Mouse (Mus musculus) heart, postnatal 10 days (tissue): Measurements from ENCODE around the gene Slc22a14. TPM values are rescaled to one million over a fixed set of nuclear protein-coding genes. Genes with fewer than 3 reads are reported as not detected.
"Not testable (repeated sequence)": the region's sequence is repeated elsewhere in the genome, so short reads cannot be mapped to it uniquely, and the experiment has no call there.

Source experiments
- DNase-seq, 2 experiments: peaks; one replicate each; pipeline ENCODE4 v3.0.0; 2021
- intact Hi-C: fragments of 180-260 bp; cut with DNase I; formaldehyde crosslinking; loops from one replicate; pipeline ENCODE4 v1.15.1; 2025
- total RNA-seq, 2 experiments: library from RNA; stranded (reverse); gene quantifications; 2 replicates each; pipeline ENCODE4 v1.2.3; 2021

Gene Slc22a14
- under 1 TPM in 1 of 2 experiments, not detected in 1; 0.32 TPM for total RNA-seq

DNA sequence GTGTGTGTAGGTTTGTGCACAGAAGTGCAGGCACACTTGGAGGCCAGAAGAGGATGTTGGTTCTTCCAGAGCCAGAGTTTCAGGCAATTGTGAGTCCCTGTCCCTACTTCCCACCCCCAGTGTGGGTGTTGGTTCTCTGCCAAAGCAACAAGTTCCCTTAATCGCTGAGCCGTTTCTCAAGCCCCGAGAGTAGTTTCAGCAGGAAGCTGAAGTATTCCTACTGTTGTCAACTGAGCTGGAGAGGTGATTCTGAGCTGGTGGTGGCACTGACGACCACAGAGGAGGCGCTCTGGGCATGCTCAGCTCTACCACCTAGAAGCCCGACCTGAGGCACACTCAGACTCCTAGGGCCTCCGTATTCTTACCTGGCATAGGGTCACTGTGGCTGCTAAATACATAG, at the start of gene Slc22a14:
Slc22a14 (minus strand) TSS at position 270 of the 400 bp plus-strand sequence.
- DNase-seq = peak; percentile 24 to 30
- intact Hi-C loops = no loop called here

DNA sequence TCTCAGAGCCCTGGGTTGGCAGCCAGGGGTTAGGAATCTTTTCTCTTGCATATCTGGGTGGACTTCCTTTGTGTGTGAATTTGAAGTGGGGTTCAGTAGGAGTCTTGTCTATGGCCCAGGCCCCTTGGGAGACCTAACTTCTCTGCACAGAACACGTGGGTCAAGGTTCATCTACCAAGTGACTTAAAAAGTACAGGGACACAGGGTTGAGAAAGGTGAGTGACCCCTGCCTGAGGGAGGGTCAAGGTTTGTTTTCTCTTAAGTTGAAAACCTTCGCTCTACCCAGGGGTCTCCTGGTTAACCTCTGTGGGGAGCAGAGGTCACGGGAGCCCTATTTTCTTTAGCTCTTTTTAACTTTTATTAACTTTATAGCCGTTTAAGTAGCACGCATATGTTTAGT, 44.5 kb upstream of the Slc22a14 start:
- intact Hi-C loops = loop anchor here (10.0 kb wide), 1 partner anchor 825 kb away; no protein-coding TSS in a partner anchor
- DNase-seq = no peak

DNA sequence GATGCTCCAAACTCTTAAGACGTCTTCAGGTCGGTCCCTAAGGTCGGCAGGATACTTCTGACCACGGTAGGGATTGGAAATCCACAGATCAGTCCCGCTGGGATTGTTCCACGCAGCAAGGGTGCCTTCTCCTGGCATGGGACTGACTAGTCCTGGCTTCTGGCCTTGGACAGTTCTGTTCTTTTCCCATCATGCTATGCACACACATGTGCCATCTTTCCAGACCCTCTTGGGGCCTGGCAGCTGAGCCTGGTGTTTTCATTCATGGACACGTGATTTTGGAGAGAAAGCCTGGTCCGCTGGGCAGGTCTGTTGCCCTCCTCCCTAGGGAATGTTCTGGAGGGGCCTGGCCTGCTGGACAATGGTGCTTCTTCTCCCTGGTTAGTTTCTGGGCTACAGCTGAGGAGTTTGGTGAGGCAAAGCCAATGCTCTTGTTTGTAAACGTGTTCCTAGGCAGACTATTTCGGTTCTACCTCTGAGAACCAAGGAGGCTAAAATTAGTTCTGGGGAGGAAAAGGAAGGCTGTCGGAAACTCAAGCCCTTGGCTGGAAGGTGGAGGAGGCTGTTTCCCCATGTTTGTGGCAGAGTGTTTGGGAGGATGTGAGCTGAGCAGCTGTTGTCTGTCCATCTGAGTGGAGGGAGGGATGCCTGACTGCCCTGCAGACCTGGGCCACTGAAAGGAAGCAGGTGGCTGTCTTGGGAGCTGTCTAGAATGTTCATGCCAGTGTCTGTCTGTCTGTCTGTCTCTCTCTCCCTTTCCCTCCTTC, 43.7 kb upstream of the Slc22a14 start:
- peak; percentile 14 to 32 for DNase-seq
- intact Hi-C loops = loop anchor here (10.0 kb wide), 1 partner anchor 824 kb away; no protein-coding TSS in a partner anchor

DNA sequence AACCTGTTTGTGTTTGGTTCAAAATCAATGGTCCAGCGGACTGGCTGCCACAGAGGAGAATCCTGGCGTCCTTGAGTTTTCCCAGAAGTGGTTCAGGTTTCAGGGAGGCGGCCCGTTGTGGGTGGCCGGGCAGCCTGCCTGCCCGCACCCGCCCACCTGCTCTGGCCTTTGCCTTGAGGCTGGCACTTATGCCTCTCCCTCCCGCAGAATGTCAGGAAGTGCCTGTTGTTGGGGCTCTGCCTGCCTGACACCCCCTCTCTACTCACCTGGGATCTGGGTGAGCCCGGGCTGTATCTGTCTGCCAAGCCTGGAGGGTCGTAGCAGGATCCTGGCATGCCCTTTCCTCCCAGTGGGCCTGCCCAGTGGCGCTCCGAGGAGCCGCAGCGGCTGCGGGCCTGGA, 42.5 kb upstream of the Slc22a14 start:
- DNase-seq = no peak
- intact Hi-C loops = loop anchor here (10.0 kb wide), 1 partner anchor 823 kb away; no protein-coding TSS in a partner anchor

DNA sequence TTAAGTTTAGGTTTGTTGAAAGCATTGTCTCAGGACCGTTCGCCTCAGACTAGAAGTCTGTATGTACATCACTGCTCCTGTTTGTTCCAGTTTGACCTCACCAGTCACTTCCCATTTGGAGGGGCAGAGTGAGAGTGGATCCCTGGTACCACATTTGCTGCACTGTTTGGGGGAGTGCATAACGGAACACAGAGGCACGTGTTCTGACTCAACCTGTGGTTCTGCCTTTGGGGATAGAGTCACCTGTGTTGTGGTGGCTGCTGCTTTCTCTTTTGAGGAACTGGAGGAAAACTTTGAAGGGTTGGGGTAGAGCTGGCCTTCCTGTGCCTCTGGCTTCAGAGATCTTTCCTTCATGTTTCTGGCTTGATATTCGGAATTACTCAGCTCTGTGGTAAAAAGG, 38.7 kb upstream of the Slc22a14 start:
- intact Hi-C loops = loop anchor here (10.0 kb wide), 1 partner anchor 819 kb away; no protein-coding TSS in a partner anchor
- DNase-seq = no peak

DNA sequence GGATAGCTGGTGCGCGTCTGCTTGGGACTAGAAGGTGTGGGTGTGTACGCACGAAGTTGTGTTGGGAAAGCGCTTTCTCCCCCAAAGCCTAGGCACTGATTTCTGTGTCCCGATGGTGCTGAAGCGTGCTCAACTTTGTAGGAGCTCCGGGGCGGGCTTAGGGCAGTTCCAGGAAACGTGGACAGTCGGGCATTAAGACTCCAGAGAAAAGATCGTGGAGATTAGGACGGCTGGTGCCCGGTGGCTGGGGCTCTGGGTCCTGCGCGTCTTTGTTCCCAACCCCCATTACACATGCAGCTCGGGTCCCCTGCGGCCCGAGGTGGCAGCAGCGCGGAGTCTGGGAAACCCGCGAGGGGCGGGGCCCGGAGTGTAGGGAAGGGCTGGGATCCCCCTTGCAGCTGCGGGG, 37.9 kb upstream of the Slc22a14 start:
- intact Hi-C loops = loop anchor here (2.0 to 10.0 kb wide), 2 partner anchors 28 to 818 kb away; no protein-coding TSS in a partner anchor

DNA sequence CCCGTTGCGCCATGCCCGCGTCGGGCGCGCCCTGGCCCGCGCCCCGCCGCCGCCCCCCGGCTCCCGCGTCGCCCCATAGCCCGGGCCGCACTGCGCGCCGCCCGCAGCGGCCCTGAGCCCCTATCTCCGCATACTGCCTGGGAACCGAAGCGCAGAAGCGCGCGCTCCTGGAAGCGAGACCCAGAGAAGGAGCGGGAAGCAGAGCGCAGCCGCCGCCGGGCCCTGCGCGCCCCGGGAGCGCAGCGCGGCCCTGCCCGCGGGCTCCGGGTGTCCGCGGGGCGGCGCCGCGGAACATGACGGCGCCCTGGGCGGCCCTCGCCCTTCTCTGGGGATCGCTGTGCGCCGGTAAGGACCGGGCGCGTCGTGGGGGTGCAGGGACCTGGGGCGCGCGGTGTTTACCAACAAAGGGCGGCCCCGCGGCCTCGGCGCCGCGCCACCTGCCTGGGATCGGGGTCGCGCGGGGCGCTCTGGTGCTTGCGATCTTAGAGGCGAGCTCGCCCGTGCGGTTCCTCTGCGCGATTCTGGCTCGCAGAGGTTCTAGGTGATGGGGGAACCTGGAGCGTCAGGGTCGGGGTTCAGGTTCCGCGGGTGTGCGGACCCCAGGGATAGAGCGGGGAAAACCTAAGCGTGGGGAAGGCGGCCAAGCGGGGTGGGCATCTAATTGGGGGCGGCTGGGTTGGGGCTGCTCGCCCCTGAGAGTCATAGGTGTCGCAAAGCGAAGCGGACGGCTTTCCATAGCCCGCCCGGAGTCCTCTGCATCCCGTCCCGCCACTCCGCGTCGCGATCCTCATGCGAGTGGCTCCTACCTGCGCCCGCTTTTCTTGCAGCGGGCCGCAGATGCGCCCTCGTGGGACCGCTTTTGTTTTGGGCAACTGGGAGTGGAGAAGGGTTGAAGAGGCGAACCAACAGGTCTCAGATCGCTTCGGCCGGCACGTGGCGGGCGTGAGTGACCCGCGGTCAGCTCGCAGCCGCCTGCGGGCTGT, 37.2 kb upstream of the Slc22a14 start:
- peak; percentile 61 to 66 for DNase-seq
- intact Hi-C loops = loop anchor here (2.0 to 10.0 kb wide), 2 partner anchors 28 to 818 kb away; no protein-coding TSS in a partner anchor

More for the DNA sequence above, 37.9 kb upstream of the Slc22a14 start:
- DNase-seq = peak in 1 of 2 experiments; percentile 43

DNA sequence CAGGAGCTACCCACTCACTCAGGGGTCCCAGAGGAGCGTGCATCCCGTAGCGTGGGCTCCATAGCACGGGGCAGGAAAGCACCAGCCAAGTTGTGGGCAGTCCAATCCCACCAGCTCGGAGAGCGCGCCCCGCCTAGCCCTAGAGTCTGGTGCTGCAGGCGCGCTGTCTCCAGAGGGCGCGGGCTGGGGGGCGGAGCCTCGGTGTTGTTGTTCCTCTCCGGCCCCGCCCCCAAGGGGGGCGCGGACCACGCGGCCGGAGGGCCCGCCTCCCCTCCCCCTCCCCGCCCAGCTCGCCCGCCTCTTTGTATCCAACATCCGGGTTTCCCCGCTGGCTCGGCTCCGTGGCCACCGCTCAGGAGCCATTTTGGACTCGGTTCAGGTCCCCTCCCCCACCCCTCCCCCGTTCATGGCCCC, 36.5 kb upstream of the Slc22a14 start, which contains the start of gene Acvr2b:
Acvr2b (plus strand) TSS at position 318 of the 414 bp plus-strand sequence.
- intact Hi-C loops = loop anchor here (2.0 to 10.0 kb wide), 2 partner anchors 29 to 817 kb away; no protein-coding TSS in a partner anchor

DNA sequence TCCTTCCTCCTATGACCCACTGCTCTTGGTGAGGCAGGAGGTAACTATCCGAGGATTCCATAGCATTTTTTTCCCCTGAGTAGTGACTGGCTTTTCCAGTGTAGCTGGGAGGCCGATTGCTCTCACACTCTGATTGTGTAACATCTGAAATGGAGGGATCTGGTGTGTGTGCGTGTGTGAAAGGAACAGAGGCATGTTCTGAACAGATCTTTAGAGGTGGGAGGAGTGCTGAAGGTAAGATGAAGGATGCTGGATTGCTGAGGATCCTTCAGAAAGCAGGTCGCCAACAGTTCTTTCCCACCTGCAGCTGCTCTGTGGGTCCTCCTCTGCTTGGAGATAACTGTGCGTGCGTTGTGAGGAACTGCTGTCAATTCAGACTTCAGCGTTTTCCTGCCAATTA, 36.0 kb upstream of the Slc22a14 start:
- intact Hi-C loops = loop anchor here (10.0 kb wide), 1 partner anchor 817 kb away; no protein-coding TSS in a partner anchor

More for the DNA sequence above, 36.5 kb upstream of the Slc22a14 start, which contains the start of gene Acvr2b:
- DNase-seq = peak; percentile 95 to 96

DNA sequence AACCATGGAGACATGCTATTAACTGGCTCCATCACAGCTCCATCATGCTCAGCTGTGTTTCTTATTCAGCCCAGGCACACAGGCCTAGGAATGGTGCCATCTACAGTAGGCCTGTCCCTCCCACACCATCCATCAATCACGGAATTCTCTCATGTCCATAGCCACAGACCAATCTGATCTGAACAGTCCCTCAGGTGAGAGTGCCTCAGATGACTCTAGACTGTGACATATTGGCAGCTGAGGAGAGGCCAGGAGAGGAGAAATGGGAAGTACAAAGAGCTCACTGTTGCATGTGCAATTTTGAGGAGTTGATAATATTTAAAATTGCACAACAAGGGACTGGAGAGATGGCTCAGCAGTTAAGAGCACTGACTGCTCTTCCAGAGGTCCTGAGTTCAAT, 29.5 kb upstream of the Slc22a14 start:
- DNase-seq = no peak
- intact Hi-C loops = no loop called here

More for the DNA sequence above, 36.0 kb upstream of the Slc22a14 start:
- no peak for DNase-seq

DNA sequence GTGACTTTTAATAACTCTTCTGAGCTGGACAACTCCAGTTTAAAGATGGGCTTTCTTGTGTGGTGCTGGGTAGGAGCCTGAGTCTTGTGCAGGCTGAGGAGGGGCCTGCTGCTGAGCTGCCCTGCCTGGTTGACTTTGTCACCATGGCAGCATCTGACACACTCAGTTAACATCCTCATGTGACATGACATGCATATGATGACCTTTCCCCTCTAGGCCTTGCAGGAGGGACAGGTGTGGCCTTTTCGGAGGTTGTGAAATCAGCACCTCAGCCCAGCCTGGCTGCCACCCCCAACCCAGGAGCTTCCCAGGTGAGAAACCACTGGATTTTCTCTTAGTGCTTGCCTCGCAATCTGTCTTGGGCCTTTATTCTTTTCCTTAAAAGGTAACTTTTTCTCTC, 24.9 kb upstream of the Slc22a14 start:
- no peak for DNase-seq
- intact Hi-C loops = no loop called here

DNA sequence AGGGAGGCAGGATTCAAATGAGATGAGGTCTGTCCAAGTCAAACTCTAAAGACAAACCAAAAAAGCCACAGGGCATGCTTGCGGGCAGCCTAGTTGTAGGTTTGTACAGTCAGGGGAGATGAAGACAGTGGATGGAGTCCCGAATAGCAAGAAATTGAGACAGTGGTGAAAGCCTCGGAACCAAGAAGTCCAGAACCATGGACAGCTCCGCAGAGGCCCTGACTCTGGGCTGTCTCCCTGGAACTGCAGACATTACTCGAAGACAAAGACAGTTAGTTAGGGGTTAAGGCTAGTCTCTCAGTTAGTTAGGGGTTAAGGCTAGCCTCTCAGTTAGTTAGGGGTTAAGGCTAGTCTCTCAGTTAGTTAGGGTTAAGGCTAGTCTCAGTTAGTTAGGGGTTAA, 23.6 kb upstream of the Slc22a14 start:
- intact Hi-C loops = no loop called here
- peak; percentile 26 to 46 for DNase-seq

DNA sequence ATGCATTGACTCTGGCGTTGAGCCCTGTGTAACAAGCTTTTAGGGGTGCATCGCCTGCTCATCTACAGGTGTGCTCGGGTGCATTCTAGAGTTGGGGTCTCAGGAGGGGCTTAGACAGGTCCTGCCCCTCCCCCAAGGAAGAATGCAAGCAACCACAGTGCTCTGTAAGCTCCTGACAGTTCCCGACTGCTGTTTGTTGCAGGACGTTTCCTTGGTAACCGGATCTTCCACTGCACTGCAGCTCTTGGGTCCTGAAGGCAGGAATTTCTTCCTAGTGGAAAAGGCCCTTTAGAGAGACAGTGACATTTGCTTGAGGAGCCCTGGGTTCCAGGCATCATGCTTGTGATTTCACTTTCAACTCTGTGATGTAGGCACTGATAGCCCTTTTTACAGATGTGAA, 17.2 kb upstream of the Slc22a14 start:
- DNase-seq = no peak
- intact Hi-C loops = no loop called here

DNA sequence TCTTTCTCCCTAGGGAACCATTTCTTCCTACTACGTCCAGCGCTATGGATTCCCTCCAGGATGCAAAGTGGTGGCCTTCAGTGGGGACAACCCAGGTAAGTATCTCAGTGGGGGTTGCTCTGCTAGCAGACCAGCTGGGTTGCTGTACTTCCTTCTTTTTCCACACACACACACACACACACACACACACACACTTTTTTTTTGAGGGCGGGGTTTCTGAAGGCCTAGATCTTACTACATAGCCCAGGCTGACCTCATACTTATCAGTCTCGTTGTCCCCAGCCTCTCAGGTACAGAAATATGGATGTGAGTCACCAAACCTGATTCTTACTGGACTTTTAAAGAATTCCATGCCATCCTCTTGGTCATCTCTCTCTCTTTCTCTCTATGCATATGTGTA, 12.9 kb upstream of the Slc22a14 start:
- no peak for DNase-seq
- intact Hi-C loops = no loop called here

DNA sequence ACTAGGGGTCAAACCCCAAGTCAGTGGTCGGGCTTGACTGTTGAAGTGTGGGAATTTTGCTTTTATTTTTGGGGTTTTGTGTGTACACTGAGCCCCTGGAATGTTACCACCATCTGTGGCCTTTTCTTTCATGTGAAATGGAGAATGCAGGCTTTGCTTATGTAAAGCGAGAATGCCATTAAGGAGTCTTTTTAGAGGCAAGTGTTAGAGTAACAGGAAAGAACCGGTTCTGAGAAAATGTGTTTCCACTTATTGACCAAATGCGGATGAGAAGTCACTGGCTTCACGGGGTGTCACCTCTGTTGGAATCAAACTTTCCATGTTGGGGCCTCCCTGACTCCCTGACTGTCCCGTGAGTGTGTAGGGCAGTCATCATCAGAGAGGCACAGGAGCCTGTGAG, 10.2 kb upstream of the Slc22a14 start:
- intact Hi-C loops = no loop called here
- DNase-seq = no peak

DNA sequence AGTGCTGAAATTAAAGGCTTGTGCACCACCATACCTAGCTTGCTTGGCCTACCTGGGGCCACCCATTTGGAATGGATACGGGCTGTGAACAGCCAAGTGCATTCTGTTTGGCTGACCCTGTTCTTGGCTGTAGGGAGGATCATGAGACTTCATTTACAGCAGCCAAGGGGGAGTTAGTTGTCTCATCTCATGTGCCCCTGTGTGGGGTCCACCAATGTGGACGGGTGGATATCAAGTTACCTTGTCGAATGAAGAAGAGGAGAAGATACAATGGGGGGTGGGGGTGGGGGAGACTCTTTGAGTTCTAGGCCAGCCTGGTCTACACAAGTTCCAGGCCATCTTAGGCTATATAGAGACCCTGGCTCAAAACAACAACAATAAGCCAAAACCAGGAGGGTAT, 9.7 kb upstream of the Slc22a14 start:
- no peak for DNase-seq
- intact Hi-C loops = no loop called here

DNA sequence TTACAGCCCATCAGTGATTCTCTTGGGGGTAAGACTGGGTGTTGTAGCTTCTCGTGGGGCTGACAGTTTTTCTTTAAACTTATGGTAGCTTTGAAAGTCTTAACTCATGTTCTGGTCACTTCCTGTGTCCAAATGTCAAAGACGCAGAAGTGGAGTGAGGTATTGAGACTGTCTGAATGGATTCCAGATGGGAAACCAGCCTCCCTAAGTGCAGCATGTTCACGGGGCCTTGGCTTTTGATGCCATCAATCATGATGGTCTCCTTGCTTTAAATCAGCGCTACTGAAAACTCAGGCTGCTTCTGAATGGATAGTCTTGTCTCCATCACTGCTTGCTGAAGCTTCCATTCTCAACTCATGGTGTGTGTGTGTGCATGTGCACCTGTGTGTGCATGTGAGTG, 5.9 kb upstream of the Slc22a14 start:
- intact Hi-C loops = no loop called here
- no peak for DNase-seq

DNA sequence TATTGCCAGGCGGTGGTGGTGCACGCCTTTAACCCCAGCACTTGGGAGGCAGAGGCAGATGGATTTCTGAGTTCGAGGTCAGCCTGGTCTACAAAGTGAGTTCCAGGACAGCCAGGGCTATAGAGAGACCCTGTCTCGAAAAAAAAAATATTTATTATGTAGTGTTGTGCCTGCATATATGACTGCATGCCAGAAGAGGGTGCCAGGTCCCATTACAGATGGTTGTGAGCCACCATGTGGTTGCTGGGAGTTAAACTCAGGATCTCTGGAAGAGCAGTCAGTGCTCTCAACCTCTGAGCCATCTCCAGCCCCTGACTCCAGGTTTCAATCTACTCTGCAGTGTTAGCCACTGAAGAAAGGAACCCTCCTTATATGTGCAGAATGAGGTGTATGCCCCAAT, 5.4 kb upstream of the Slc22a14 start:
- intact Hi-C loops, DNase-seq: not testable (repeated sequence)

DNA sequence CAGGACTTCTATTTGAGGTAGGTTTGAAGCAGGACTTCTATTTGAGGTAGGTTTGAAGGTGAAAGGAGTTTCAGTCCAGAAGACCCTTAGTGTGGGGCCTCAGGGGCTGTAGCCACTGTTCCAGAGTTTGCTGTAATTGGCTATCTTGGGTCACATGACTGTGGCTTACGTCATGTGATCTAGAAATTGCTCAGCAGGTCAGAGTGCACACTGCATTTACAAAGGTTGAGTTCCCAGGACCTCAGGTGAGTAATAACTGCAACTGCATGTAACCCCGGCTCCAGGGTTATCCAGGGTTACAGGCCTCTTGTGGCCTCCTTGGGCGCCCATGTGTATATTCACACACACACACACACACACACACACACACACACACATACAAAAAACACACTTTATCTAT, 3.0 kb upstream of the Slc22a14 start:
- no peak for DNase-seq
- intact Hi-C loops = no loop called here

DNA sequence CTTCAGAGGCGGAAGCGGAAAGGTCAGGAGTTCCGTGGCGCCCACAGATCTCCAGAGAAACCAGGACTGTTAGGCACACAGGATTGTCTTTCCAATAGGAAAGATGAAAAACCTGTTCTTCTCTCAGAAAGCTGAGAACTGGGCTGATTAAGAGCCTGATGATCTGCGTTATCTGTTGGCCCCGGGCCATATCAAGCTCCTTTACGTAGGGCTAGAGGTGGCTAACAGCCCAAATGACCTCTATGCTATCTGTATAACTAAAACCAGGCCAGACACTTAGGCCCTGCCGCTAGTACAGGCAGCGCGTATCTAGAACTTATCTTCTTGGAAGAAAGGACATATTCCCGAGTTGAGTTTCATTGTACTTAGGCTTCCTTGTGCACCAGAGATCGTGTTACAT, 2.1 kb downstream of the Slc22a14 start:
- intact Hi-C loops = no loop called here

DNA sequence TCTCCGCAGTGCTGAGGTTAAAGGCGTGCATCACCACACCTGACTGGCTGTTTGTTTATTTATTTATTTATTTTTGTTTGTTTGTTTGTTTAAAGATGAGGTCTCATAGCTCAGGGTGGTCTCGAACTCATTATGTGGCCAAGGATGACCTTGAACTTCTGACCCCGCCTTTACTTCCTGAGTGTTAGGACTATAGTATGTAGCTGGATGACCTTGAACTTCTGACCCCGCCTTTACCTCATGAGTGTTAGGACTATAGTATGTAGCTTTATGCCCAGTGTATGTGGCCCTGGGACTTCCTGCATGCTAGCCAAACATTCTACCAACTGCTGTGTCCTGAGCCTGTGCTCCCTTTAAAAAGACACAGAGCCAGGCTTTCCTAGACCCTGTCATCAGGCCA, 3.9 kb downstream of the Slc22a14 start:
- no peak for DNase-seq
- intact Hi-C loops = no loop called here

More for the DNA sequence above, 2.1 kb downstream of the Slc22a14 start:
- no peak for DNase-seq
